9 mouse cellular contexts compared by ENCODE assay signal in the genomic region with DNA sequence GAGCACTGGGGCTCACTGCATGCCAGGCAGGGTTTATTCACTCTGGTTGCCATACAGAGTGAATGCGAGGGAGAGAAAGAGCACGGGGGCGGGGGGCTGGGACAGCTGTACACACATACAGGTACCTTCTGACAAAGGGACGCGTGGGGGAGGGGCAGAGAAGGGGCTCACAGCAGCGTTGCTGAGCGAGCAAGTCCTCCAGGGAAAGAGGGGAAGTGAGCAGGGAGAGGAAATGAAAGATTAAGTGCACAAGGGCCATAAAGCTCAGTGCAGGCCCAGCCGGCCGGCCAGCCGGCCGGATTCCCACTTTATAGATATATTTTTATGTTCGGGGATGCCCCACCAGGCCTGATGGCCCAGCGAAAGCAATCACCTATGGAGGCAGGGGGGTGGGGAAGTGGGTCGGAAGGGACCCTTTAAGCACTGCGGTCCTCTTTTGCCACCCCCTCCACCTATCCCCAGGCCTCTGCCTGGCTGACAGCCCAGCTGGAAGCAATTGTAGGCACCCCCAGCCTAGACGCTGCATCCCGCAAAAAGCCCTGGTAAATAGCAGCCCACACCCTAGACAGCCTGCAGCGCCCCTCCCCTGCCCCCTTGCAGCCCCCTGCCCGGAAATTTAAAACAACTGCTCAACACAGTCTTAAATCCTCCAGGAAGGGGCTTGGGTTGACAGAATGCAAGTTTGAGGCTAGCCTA. TPM values are rescaled to one million over a fixed set of nuclear protein-coding genes. Genes with fewer than 3 reads are reported as not detected.
DNase-seq lines count a peak whose midpoint lies in the region; ATAC-seq and TF ChIP-seq lines count a peak whose summit lies in the region.
"Had no signal": no experiment of that assay in that cellular context is flagged by ENCODE, and none has a peak within 500 bp of the region (broad histone marks: within the 10 kb centered on the region; RNA-seq: fewer than 3 reads in every experiment).

No protein-coding gene starts in this region.

- no peaks in the 10 kb centered on the region for H3K36me3 ChIP-seq in heart, embryonic 11.5 days (ENCODE audit: control insufficient read depth, insufficient read depth, low read length)
- no peaks in the 10 kb centered on the region for H3K36me3 ChIP-seq in hindbrain, embryonic 13.5 days
- no peaks in the 10 kb centered on the region for H3K36me3 ChIP-seq in macrophage (ENCODE audit: inconsistent target)

- no peak for DNase-seq in heart, postnatal 36 days
- DNase-seq in R1 (ENCODE audit: low read depth, low spot score): peak; percentile 85
- DNase-seq in left cerebral cortex, adult 11 months (ENCODE audit: low spot score): no peak
- DNase-seq in layer of hippocampus, adult 2 months (ENCODE audit: low spot score in 2 of 2): no peak
- no peak for DNase-seq in adrenal gland, postnatal 10 days
- DNase-seq: cerebellum, adult 11 months had no signal

- H3K79me2 ChIP-seq in macrophage (ENCODE audit: inconsistent target): no peaks in the 10 kb centered on the region

- H3K27me3 ChIP-seq in heart, embryonic 11.5 days (ENCODE audit: control insufficient read depth, insufficient read depth, low read length): no peaks in the 10 kb centered on the region
- H3K27me3 ChIP-seq in hindbrain, embryonic 13.5 days: 0 out of 2 replicates have a peak, but pooled peaks cover 3% of the 10 kb centered on the region

- no peak for ATAC-seq in heart, embryonic 11.5 days (replicated peaks; ENCODE audit: insufficient number of reproducible peaks, low FRiP score, low TSS enrichment)
- ATAC-seq in hindbrain, embryonic 13.5 days (ENCODE audit: low FRiP score): peak; percentile 53; the same call in 1 of the 2 replicates

- no peak overlapping the region for H3K4me3 ChIP-seq in heart, embryonic 11.5 days (ENCODE audit: low read depth, low read length)
- H3K4me3 ChIP-seq in hindbrain, embryonic 13.5 days: no peak overlapping the region
- H3K4me3 ChIP-seq in macrophage (ENCODE audit: inconsistent target): no peak overlapping the region
- no peak overlapping the region for H3K4me3 ChIP-seq in layer of hippocampus, adult 2 months

- peak overlapping the region; percentile 75 for H3K27ac ChIP-seq in heart, embryonic 11.5 days (ENCODE audit: low read depth, low read length)
- H3K27ac ChIP-seq in hindbrain, embryonic 13.5 days: peak overlapping the region; percentile 72
- H3K27ac ChIP-seq in macrophage: peak overlapping the region; percentile 57
- no peak overlapping the region for H3K27ac ChIP-seq in layer of hippocampus, adult 2 months

- WGBS in heart, embryonic 11.5 days (ENCODE audit: insufficient replicate concordance): 22% methylated on average over 19 of the region's 19 CpGs
- 9% methylated on average over 19 of the region's 19 CpGs for WGBS in hindbrain, embryonic 13.5 days
- WGBS in macrophage (ENCODE audit: missing documents): 24% methylated on average over 19 of the region's 19 CpGs

- intact Hi-C loops in heart, postnatal 36 days (cut with DNase I): loop anchor here (2.0 kb wide), 1 partner anchor 19 kb away; no protein-coding TSS in a partner anchor

- peaks cover 59% of the 10 kb centered on the region for H3K4me1 ChIP-seq in heart, embryonic 11.5 days (ENCODE audit: control insufficient read depth, insufficient read depth, low read length)
- peaks cover 42% of the 10 kb centered on the region for H3K4me1 ChIP-seq in hindbrain, embryonic 13.5 days (replicated peaks)

- no peak for TF ChIP-seq CTCF in layer of hippocampus, adult 2 months (conservative IDR thresholded peaks at IDR 0.05)

- peak overlapping the region; percentile 19; the same call in 1 of the 2 replicates for H3K4me2 ChIP-seq in heart, embryonic 11.5 days
- H3K4me2 ChIP-seq in hindbrain, embryonic 13.5 days: no peak overlapping the region; the same call in 1 of the 2 replicates

- H3K9ac ChIP-seq in heart, embryonic 11.5 days (ENCODE audit: low read depth, low read length): peak overlapping the region; percentile 56
- H3K9ac ChIP-seq in hindbrain, embryonic 13.5 days: 0 out of 2 replicates have a peak overlapping the region, but pooled peaks have one; percentile 49

- no peaks in the 10 kb centered on the region for H3K9me3 ChIP-seq in heart, embryonic 11.5 days (replicated peaks; ENCODE audit: control insufficient read depth, low read length)
- no peaks in the 10 kb centered on the region for H3K9me3 ChIP-seq in hindbrain, embryonic 13.5 days

RNA-seq across cellular contexts. Expression of gene Ssbp3, which starts 44.9 kb away (rescaled TPM):
- polyA plus RNA-seq in heart, embryonic 11.5 days (2014; fragmentation: Nextera tagmentation; extraction: Ambion mirVana): 54.2 and 63.4 TPM in 2 replicates
- total RNA-seq in heart, postnatal 36 days (2021): 10 to 100 TPM; 38.7 to 39.4 TPM
- 179 and 180 TPM in 2 replicates for polyA plus RNA-seq in hindbrain, embryonic 13.5 days (2015; fragmentation: Nextera tagmentation; extraction: Ambion mirVana)
- total RNA-seq in macrophage (2018; cell fraction: chromatin; rRNA removed): 10 to 100 TPM in 23 of 26 experiments, 1 to 10 TPM in 3; 6.7 to 76.0 (median 27.1) TPM
- 10 to 100 TPM; 13.8 to 30.2 (median 21.6) TPM for total RNA-seq in macrophage (2018; cell fraction: cytosol; rRNA removed)
- total RNA-seq in macrophage (2018; cell fraction: nucleus; rRNA removed): 10 to 100 TPM in 22 of 26 experiments, 1 to 10 TPM in 4; 4.9 to 56.0 (median 16.1) TPM
- polyA plus RNA-seq in macrophage (2018): 20.3 to 44.3 TPM (median 27.6 TPM) in 3 replicates
- total RNA-seq in layer of hippocampus, adult 2 months (2021): 100 to 1,000 TPM; 157 TPM
- 10 to 100 TPM; 50.8 to 69.0 TPM for total RNA-seq in adrenal gland, postnatal 10 days (2021)
